Mouse (Mus musculus) kidney, adult 2 months (tissue): Measurements from ENCODE around the gene Urah. TPM values are rescaled to one million over a fixed set of nuclear protein-coding genes. Genes with fewer than 3 reads are reported as not detected.
A peak's percentile ranks its signal among the peaks of the same experiment; 100 is the strongest.

Experiments
- DNase-seq: peaks from one replicate; pipeline ENCODE4 v3.0.0; 2021
- H3K27ac ChIP-seq: fragments of 200-500 bp; 2 replicates; pipeline ENCODE4 v1.5.1; 2012; ENCODE audit warnings: low read depth, low read length, control low read depth, inconsistent platforms; ENCODE audit not compliant: insufficient read depth
- H3K27me3 ChIP-seq: fragments of 200-500 bp; replicated peaks from 2 replicates; pipeline ENCODE4 v1.6.1; 2012; ENCODE audit warnings: mild to moderate bottlenecking, moderate library complexity, low read length, inconsistent platforms; ENCODE audit not compliant: control insufficient read depth, insufficient read depth
- H3K36me3 ChIP-seq: fragments of 200-500 bp; 2 replicates; pipeline ENCODE4 v1.6.1; 2012; ENCODE audit warnings: mild to moderate bottlenecking, moderate library complexity, low read length, inconsistent platforms; ENCODE audit not compliant: control insufficient read depth, insufficient read depth
- H3K4me1 ChIP-seq: fragments of 200-500 bp; 2 replicates; pipeline ENCODE4 v1.6.1; 2011; ENCODE audit warnings: low read length; ENCODE audit not compliant: control insufficient read depth, insufficient read depth
- H3K4me3 ChIP-seq: fragments of 200-500 bp; 2 replicates; pipeline ENCODE4 v1.5.1; 2011; ENCODE audit warnings: mild to moderate bottlenecking, low read depth, low read length, control low read depth; ENCODE audit not compliant: insufficient read depth
- CTCF ChIP-seq: fragments of 200-500 bp; conservative IDR thresholded peaks from 2 replicates; pipeline ENCODE4 v1.5.1; 2011; ENCODE audit warnings: low read depth, mild to moderate bottlenecking, control low read depth, low read length, moderate library complexity, mixed read lengths; ENCODE audit not compliant: insufficient read depth, insufficient read length
- POLR2A ChIP-seq: fragments of 200-500 bp; IDR thresholded peaks from one replicate; pipeline ENCODE4 v1.6.1; 2011; ENCODE audit warnings: low read depth, low read length, control low read depth
- WGBS: fragments of 180-500 bp; shearing (Covaris S2); methylation state at CpG from one replicate; pipeline ENCODE4 v1.1.7; 2018; 5-methylcytosine and 5-hydroxymethylcytosine counted together
- polyA plus RNA-seq: library from polyadenylated mRNA; depleted of rRNA; stranded (reverse); fragments of >200 nt; gene quantifications from 2 replicates; pipeline ENCODE4 v1.2.3, GENCODE M21; 2012; rRNA removed

The Urah gene
- polyA plus RNA-seq, 1 experiment = 7.4 TPM

GRCm38 (mm10) chr7:140879355-140879754 is 44.5 kb downstream of the Urah start:
- no peaks in the 10 kb centered on the region; the same call in 1 of the 2 replicates for H3K4me1 ChIP-seq
- H3K36me3 ChIP-seq = peaks cover 5% of the 10 kb centered on the region
- no peak overlapping the region for H3K4me3 ChIP-seq
- TF ChIP-seq CTCF (no peak), POLR2A (no peak)
- 80% methylated on average over 7 of the region's 7 CpGs for WGBS
- no peaks in the 10 kb centered on the region for H3K27me3 ChIP-seq
- no peak for DNase-seq
- no peak overlapping the region for H3K27ac ChIP-seq

- no peak for TF ChIP-seq POLR2A
- no peak for TF ChIP-seq CTCF
- peak overlapping the region; percentile 94 for H3K27ac ChIP-seq
- H3K4me3 ChIP-seq = peak overlapping the region; percentile 34
- 41% methylated on average over 3 of the region's 3 CpGs for WGBS
- no peaks in the 10 kb centered on the region; the same call in 1 of the 2 replicates for H3K4me1 ChIP-seq
- no peaks in the 10 kb centered on the region for H3K27me3 ChIP-seq
- peak; percentile 79 for DNase-seq
- peaks cover 5% of the 10 kb centered on the region for H3K36me3 ChIP-seq
These were observed 45.6 kb downstream of the Urah start for GRCm38 (mm10) chr7:140880419-140880818.

GRCm38 (mm10) chr7:140880865-140881515 is 46.2 kb downstream of the Urah start:
- Histone ChIP-seq H3K4me1 (no peaks in the 10 kb centered on the region; the same call in 1 of the 2 replicates), H3K36me3 (peaks cover under 1% of the 10 kb centered on the region; the same call in 1 of the 2 replicates), H3K27me3 (no peaks in the 10 kb centered on the region), H3K4me3 (peak overlapping the region; percentile 86), H3K27ac (peak overlapping the region; percentile 94)
- WGBS = 6% methylated on average over 8 of the region's 8 CpGs
- TF ChIP-seq POLR2A (no peak), CTCF (no peak)
- peak; percentile 61 for DNase-seq

- Histone ChIP-seq H3K4me1 (no peaks in the 10 kb centered on the region; the same call in 1 of the 2 replicates), H3K4me3 (peak within 1 kb of the TSS; percentile 86), H3K27me3 (no peaks in the 10 kb centered on the region), H3K36me3 (no peaks in the 10 kb centered on the region), H3K27ac (peak within 1 kb of the TSS; percentile 95)
- no peak for TF ChIP-seq CTCF
- TF ChIP-seq POLR2A = peak; percentile 36
- peak; percentile 97 for DNase-seq
- WGBS = under 1% methylated on average over 59 of the region's 59 CpGs
These were observed 47.1 kb downstream of the Urah start, which contains the start of the genes Psmd13 and Sirt3 for GRCm38 (mm10) chr7:140881696-140882468. TSS of gene Psmd13 (plus strand) at chr7:140881968. TSS of gene Sirt3 (minus strand) at chr7:140882309.

GRCm38 (mm10) chr7:140882469-140882803 is 47.6 kb downstream of the Urah start:
- no peak for DNase-seq
- under 1% methylated on average over 12 of the region's 12 CpGs for WGBS
- Histone ChIP-seq H3K27me3 (no peaks in the 10 kb centered on the region), H3K4me3 (peak overlapping the region; percentile 86), H3K27ac (no peak overlapping the region; the same call in 1 of the 2 replicates), H3K36me3 (no peaks in the 10 kb centered on the region), H3K4me1 (no peaks in the 10 kb centered on the region; the same call in 1 of the 2 replicates)
- TF ChIP-seq CTCF (no peak), POLR2A (no peak)

Other genes starting within 250 kb of the Urah start
- gene Olfr46, start 233.7 kb upstream of the Urah start, polyA plus RNA-seq = not detected in 2 replicates
- not detected in 2 replicates for gene Olfr61, start 206.0 kb upstream of the Urah start, polyA plus RNA-seq
- gene Olfr53, start 188.6 kb upstream of the Urah start, polyA plus RNA-seq = not detected in 2 replicates
- gene Olfr539, start 175.1 kb upstream of the Urah start, polyA plus RNA-seq = not detected in 2 replicates
- gene Olfr45, start 153.1 kb upstream of the Urah start, polyA plus RNA-seq = not detected in 2 replicates
- gene Olfr541, start 137.8 kb upstream of the Urah start, polyA plus RNA-seq = not detected in 2 replicates
- gene Cyp2e1, start 71.3 kb upstream of the Urah start, polyA plus RNA-seq = 78.0 and 92.8 TPM in 2 replicates
- gene Syce1, start 47.2 kb upstream of the Urah start, polyA plus RNA-seq = 0.05 and 0.10 TPM in 2 replicates
- gene Zfp941, start 12.8 kb upstream of the Urah start, polyA plus RNA-seq = 0.33 and 1.0 TPM in 2 replicates
- gene Scgb1c1, start 10.5 kb downstream of the Urah start, polyA plus RNA-seq = 20.6 and 20.8 TPM in 2 replicates
- gene Odf3, start 12.8 kb downstream of the Urah start, polyA plus RNA-seq = 0.06 and 0.27 TPM in 2 replicates
- gene Gm45785, start 21.3 kb downstream of the Urah start, polyA plus RNA-seq = not detected in 2 replicates
- 53.1 and 63.8 TPM in 2 replicates for gene Ric8a, start 21.9 kb downstream of the Urah start, polyA plus RNA-seq
- gene Bet1l, start 22.6 kb downstream of the Urah start, polyA plus RNA-seq = 25.4 and 26.3 TPM in 2 replicates
- gene Psmd13, start 47.0 kb downstream of the Urah start, polyA plus RNA-seq = 66.8 and 75.2 TPM in 2 replicates
- 155 and 168 TPM in 2 replicates for gene Sirt3, start 47.3 kb downstream of the Urah start, polyA plus RNA-seq
- gene Cox8b, start 65.4 kb downstream of the Urah start, polyA plus RNA-seq = 111 and 188 TPM in 2 replicates
- gene Nlrp6, start 85.9 kb downstream of the Urah start, polyA plus RNA-seq = 56.6 and 70.7 TPM in 2 replicates
- 58.0 and 71.2 TPM in 2 replicates for gene Pgghg, start 106.4 kb downstream of the Urah start, polyA plus RNA-seq
- 0.87 and 1.4 TPM in 2 replicates for gene Ifitm5, start 115.3 kb downstream of the Urah start, polyA plus RNA-seq
- gene Gm45717, start 120.9 kb downstream of the Urah start, polyA plus RNA-seq = 0.27 TPM in 1 of 2 replicates, not detected in the other
- gene Ifitm2, start 121.0 kb downstream of the Urah start, polyA plus RNA-seq = 642 and 737 TPM in 2 replicates
- 125 and 135 TPM in 2 replicates for gene Ifitm1, start 132.2 kb downstream of the Urah start, polyA plus RNA-seq
- gene Ifitm3, start 175.8 kb downstream of the Urah start, polyA plus RNA-seq = 259 and 313 TPM in 2 replicates
- gene Ifitm6, start 182.9 kb downstream of the Urah start, polyA plus RNA-seq = 1.6 and 2.3 TPM in 2 replicates
- not detected in 2 replicates for gene Gm17387, start 194.1 kb downstream of the Urah start, polyA plus RNA-seq
- gene B4galnt4, start 226.1 kb downstream of the Urah start, polyA plus RNA-seq = 0.16 and 0.44 TPM in 2 replicates
- 17.0 and 19.8 TPM in 2 replicates for gene Pkp3, start 243.2 kb downstream of the Urah start, polyA plus RNA-seq